Mouse (Mus musculus) gastrocnemius, postnatal 36 days (tissue): ENCODE data around the gene Gm15737. TPM values are rescaled to one million over a fixed set of nuclear protein-coding genes. Genes with fewer than 3 reads are reported as not detected.
A peak's percentile ranks its signal among the peaks of the same experiment; 100 is the strongest.

ENCODE experiments used
- DNase-seq, 2 experiments: peaks; one replicate each; pipeline ENCODE4 v3.0.0; 2022
- intact Hi-C: fragments of 180-260 bp; cut with DNase I; formaldehyde crosslinking; loops from one replicate; pipeline ENCODE4 v1.15.1; 2025
- total RNA-seq, 2 experiments: library from RNA; stranded (reverse); gene quantifications; 2 replicates each; pipeline ENCODE4 v1.2.3; 2021

The Gm15737 gene
- total RNA-seq, 2 experiments from 2014 or later: 0.51 to 0.76 TPM

DNA sequence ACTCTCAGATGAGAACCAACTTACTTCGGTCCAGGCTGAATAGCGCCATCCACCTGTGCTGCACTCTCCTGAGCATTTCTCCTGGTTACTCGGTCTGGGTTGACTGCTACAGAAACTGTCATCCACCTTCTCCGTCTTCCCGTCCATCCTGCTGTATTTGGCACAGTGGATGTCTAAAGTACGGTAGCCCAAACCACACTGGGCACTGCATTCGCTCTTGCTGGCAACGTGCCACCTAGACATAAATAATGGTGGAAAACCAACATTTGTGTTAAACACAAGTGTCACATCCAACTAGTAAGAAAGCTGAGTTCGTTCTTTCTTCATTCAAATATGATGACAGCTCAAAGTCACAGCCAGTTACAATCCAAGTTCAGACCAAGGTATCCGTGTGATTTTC lies 3.6 kb downstream of the Gm15737 start:
- DNase-seq: no peak
- intact Hi-C loops: no loop called here

- no peak for DNase-seq
- intact Hi-C loops: loop anchor here (2.0 kb wide), 1 partner anchor 66 kb away; no protein-coding TSS in a partner anchor
Measured at GRCm38 (mm10) chr6:92874854-92875253, 5.7 kb downstream of the Gm15737 start.

DNA sequence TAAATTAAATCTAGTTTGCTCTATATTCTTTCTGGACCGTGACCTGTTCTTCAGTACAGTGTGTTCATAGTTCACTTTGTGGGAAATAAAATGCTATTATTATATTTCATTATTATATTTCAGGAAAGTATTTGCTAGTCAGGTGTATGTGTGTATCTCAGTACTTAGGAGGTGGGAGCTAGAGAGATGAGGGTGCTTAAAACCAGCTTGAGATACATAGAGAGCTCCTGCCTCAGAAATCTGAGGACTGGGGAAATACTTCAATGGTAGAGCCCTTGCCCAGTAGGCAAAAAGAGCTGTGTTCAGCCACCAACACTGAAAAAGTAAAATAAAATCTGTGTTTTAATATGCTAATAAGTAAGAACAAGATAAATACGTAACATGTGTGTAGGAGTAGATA lies 6.2 kb downstream of the Gm15737 start:
- intact Hi-C loops: loop anchor here (2.0 kb wide), 1 partner anchor 65 kb away; no protein-coding TSS in a partner anchor
- no peak for DNase-seq

GRCm38 (mm10) chr6:92876121-92876520 lies 7.0 kb downstream of the Gm15737 start:
- intact Hi-C loops: no loop called here
- no peak for DNase-seq

GRCm38 (mm10) chr6:92877236-92877635 lies 8.1 kb downstream of the Gm15737 start:
- intact Hi-C loops: no loop called here

DNA sequence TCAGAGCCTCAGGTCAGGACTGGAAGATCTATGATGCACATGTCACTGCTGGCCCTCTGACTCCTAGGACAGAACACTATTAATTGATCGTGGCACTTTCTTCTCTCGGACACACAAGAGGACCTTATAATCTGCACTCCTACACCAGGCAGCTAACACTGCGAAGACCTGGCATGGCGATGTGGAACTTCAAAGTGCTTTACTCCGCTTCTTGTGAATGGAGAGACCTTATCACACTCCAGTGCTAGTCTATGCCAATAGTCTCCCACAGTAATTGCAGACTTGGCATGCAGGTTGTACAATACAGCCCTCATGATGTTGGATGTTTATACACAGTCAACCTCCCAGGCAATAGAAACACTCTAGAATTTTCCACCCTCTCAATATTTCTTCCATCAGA lies 9.6 kb downstream of the Gm15737 start:
- DNase-seq: no peak
- intact Hi-C loops: no loop called here

More at GRCm38 (mm10) chr6:92877236-92877635, 8.1 kb downstream of the Gm15737 start:
- no peak for DNase-seq

DNA sequence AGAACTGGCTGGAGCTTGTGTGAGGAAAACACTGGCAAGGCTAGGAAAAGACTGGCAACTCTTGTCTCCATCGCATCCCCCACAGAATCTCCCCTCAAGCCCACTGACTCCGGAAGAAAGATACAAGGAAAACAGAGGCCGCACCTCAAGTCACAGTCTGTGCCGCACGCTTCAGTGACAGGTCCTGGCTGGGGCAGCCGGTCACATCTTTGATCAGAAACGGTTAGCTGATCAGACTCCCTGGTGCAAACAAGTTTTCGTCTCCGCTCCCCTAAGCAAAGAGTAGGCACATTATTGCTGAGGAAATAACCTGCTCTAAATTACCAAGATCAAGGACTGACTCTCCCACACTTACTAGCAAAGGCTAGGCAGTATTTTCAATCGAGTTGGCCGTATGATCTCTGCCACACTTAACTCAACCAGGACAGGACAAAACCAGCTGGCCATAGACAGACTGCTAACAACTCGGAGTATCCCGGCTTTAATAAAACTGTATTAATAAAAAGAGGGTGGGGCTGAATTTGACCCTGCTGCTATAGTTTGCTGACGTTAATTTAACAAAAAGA lies 10.6 kb downstream of the Gm15737 start:
- intact Hi-C loops: no loop called here
- DNase-seq: no peak

GRCm38 (mm10) chr6:92882446-92882845 lies 13.3 kb downstream of the Gm15737 start:
- intact Hi-C loops: no loop called here
- DNase-seq: no peak

- DNase-seq: no peak
- intact Hi-C loops: no loop called here
Measured at GRCm38 (mm10) chr6:92883131-92883900, 14.2 kb downstream of the Gm15737 start.

GRCm38 (mm10) chr6:92891535-92891934 lies 22.4 kb downstream of the Gm15737 start:
- DNase-seq: no peak
- intact Hi-C loops: no loop called here

GRCm38 (mm10) chr6:92904037-92904436 lies 34.9 kb downstream of the Gm15737 start:
- no peak for DNase-seq
- intact Hi-C loops: no loop called here

- no peak for DNase-seq
- intact Hi-C loops: no loop called here
Measured at GRCm38 (mm10) chr6:92904491-92904890, 35.3 kb downstream of the Gm15737 start.

GRCm38 (mm10) chr6:92905922-92906321 lies 36.8 kb downstream of the Gm15737 start:
- intact Hi-C loops: no loop called here
- DNase-seq: peak; percentile 20 to 25

GRCm38 (mm10) chr6:92909361-92909760 lies 40.2 kb downstream of the Gm15737 start:
- DNase-seq: no peak
- intact Hi-C loops: no loop called here

GRCm38 (mm10) chr6:92910611-92911010 lies 41.5 kb downstream of the Gm15737 start:
- intact Hi-C loops: no loop called here
- DNase-seq: no peak

DNA sequence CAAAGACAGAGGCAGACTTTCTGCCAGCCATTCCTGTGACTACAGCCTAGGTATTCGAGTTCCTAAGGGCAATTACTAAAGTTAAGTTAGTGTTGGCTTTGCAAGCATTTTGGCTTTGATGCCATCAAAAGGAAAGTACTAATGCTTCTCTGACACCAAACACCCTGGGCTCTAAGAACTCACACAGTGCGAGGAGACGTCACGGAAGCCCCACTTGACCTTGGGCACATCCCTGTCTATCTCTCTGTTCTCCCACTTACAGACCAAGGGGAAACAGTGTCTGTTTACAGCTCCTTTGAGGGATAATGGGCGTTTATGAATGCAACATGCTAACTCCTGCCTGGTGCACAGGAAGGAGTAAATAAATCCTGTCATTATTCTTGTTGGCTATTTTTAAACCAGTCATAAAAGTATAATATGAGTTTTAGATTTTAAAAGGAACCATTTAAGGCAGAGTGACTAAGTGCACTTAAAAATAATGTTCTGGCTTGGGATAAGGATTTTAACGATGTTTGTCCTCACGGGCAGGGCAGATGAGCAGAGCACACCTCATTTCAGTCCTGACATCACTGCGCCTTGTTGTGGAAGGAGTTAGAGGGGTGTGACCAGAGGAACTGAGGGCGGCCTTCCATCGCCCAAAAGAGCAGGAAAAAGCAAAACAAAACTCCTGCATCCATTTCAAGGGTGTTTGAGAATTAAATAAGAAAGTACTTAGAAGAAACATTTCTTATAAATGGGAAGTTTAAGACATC lies 52.0 kb downstream of the Gm15737 start:
- DNase-seq: no peak
- intact Hi-C loops: no loop called here

DNA sequence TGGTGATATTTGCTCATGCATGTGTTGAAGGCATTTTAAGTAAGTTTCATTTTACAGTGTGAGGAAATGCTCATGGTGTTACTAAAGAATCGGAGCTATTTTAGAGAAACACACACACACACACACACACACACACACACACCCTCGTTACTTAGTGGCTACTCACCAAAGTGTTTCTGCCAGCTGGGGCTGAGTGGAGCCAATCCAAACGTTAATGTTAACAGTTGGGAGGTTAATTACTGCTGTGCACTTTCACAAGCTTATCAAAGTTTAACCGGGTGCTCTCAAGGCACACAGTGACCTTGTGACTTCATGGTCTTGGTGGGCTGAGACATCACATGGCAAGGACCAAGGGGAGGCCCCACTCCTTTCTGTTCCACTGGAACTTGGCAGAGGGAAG lies 52.7 kb downstream of the Gm15737 start:
- DNase-seq: no peak
- intact Hi-C loops: no loop called here

GRCm38 (mm10) chr6:92924536-92924935 lies 55.4 kb downstream of the Gm15737 start:
- no peak for DNase-seq
- intact Hi-C loops: no loop called here

GRCm38 (mm10) chr6:92928261-92928660 lies 59.1 kb downstream of the Gm15737 start:
- intact Hi-C loops: no loop called here
- DNase-seq: no peak
